Mouse (Mus musculus): ENCODE results near the gene Cbx2. TPM values are rescaled to one million over a fixed set of nuclear protein-coding genes. Genes with fewer than 3 reads are reported as not detected.
A peak's percentile ranks its signal among the peaks of the same experiment; 100 is the strongest.

The Cbx2 gene
- total and polyA plus RNA-seq, 3 experiments = 13.1 to 13.3 TPM; not detected in 1

DNA sequence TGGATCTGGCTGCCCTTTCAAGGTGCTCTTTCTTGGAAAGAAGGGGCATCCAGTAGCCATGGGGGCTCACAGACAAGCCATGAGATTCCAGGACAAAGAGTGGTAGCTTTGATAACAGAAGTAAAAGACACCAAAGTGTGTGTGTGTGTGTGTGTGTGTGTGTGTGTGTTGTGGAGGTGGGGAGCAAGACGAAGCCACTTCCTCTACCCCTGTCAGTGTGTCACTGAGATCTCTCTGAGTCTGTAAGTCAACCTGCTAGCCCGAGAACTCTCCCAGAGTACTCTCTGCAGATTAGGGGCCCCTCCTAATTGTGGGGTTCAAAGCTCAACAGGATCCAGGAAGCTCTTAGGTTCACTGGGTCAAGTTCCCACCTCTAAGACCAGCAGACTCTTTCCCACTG lies 27.6 kb downstream of the Cbx2 start:
- H3K36me3 ChIP-seq (ENCODE audit: control insufficient read depth in 1 of 2, insufficient read depth in 2 of 2, low read length in 2 of 2) = peaks cover 0 to 2% of the 10 kb centered on the region in 2 experiments; a peak in 1 of 4 replicates
- H3K4me1 ChIP-seq (ENCODE audit: control insufficient read depth in 1 of 2, insufficient read depth in 2 of 2, low read length in 2 of 2) = 0 out of 4 replicates have a peak, but pooled peaks cover 0 to 7% of the 10 kb centered on the region in 2 experiments
- H3K4me3 ChIP-seq (ENCODE audit: control insufficient read depth in 1 of 2, insufficient read depth in 1 of 2, low read depth in 2 of 2, low read length in 2 of 2) = no peak overlapping the region
- TF ChIP-seq USF2 (IDR thresholded peaks at IDR 0.05; ENCODE audit: borderline replicate concordance in 1 of 2, insufficient read depth in 1 of 2, low read depth in 1 of 2, low read length in 2 of 2) = no peak
- no peak overlapping the region for H3K27ac ChIP-seq (ENCODE audit: control insufficient read depth, low read depth, low read length)
- peaks cover 0 to 4% of the 10 kb centered on the region in 2 experiments for H3K27me3 ChIP-seq (ENCODE audit: control insufficient read depth in 1 of 2, insufficient read depth in 2 of 2, low read length in 2 of 2)
- no peak overlapping the region for H3K9ac ChIP-seq (ENCODE audit: control insufficient read depth, low read depth, low read length, poor library complexity, severe bottlenecking)
- H3K9me3 ChIP-seq (replicated peaks; ENCODE audit: insufficient read depth, low read length) = no peaks in the 10 kb centered on the region
- peak; percentile 29 for DNase-seq (ENCODE audit: low read depth, low spot score)
- no peaks in the 10 kb centered on the region for H3K79me2 ChIP-seq (ENCODE audit: control insufficient read depth, insufficient read depth, low read length, poor library complexity)

DNA sequence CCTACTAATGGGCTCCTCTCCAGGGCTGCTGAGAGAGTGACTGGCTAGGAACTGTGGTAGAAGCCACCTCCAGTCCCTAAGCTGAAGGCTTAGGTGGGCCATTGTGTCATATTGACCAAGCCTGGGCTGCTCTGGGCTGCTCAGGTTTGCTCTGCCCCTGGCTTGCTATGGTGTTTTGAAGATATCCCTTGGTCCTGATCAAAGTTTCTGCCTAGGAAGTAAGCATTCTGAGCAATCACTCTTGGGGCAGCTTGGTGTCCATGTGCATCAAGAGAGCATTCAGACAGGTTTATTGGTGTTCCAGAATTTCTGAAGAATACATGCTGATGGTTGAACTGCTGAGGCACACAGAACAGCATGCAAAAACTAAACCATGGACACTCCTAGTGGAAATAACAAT lies 28.7 kb downstream of the Cbx2 start:
- no peaks in the 10 kb centered on the region for H3K79me2 ChIP-seq (ENCODE audit: control insufficient read depth, insufficient read depth, low read length, poor library complexity)
- no peak for DNase-seq (ENCODE audit: low read depth, low spot score)
- H3K4me3 ChIP-seq (ENCODE audit: control insufficient read depth in 1 of 2, insufficient read depth in 1 of 2, low read depth in 2 of 2, low read length in 2 of 2) = no peak overlapping the region
- no peak overlapping the region for H3K9ac ChIP-seq (ENCODE audit: control insufficient read depth, low read depth, low read length, poor library complexity, severe bottlenecking)
- TF ChIP-seq ELF1 (IDR thresholded peaks at IDR 0.05; ENCODE audit: low read depth, low read length) = no peak
- no peak for TF ChIP-seq USF2 (IDR thresholded peaks at IDR 0.05; ENCODE audit: borderline replicate concordance in 1 of 2, insufficient read depth in 1 of 2, low read depth in 1 of 2, low read length in 2 of 2)
- TF ChIP-seq GABPA (IDR thresholded peaks at IDR 0.05; ENCODE audit: low read depth, low read length) = no peak
- no peak for TF ChIP-seq UBTF (IDR thresholded peaks at IDR 0.05; ENCODE audit: borderline replicate concordance, insufficient read depth, low read depth, low read length)
- H3K4me1 ChIP-seq (ENCODE audit: control insufficient read depth in 1 of 2, insufficient read depth in 2 of 2, low read length in 2 of 2) = 0 out of 4 replicates have a peak, but pooled peaks cover 0 to 7% of the 10 kb centered on the region in 2 experiments
- no peaks in the 10 kb centered on the region for H3K9me3 ChIP-seq (replicated peaks; ENCODE audit: insufficient read depth, low read length)
- H3K27ac ChIP-seq (ENCODE audit: control insufficient read depth, low read depth, low read length) = no peak overlapping the region
- peaks cover 0 to 4% of the 10 kb centered on the region in 2 experiments for H3K27me3 ChIP-seq (ENCODE audit: control insufficient read depth in 1 of 2, insufficient read depth in 2 of 2, low read length in 2 of 2)
- H3K36me3 ChIP-seq (ENCODE audit: control insufficient read depth in 1 of 2, insufficient read depth in 2 of 2, low read length in 2 of 2) = peaks cover 0 to 2% of the 10 kb centered on the region in 2 experiments; a peak in 1 of 4 replicates

DNA sequence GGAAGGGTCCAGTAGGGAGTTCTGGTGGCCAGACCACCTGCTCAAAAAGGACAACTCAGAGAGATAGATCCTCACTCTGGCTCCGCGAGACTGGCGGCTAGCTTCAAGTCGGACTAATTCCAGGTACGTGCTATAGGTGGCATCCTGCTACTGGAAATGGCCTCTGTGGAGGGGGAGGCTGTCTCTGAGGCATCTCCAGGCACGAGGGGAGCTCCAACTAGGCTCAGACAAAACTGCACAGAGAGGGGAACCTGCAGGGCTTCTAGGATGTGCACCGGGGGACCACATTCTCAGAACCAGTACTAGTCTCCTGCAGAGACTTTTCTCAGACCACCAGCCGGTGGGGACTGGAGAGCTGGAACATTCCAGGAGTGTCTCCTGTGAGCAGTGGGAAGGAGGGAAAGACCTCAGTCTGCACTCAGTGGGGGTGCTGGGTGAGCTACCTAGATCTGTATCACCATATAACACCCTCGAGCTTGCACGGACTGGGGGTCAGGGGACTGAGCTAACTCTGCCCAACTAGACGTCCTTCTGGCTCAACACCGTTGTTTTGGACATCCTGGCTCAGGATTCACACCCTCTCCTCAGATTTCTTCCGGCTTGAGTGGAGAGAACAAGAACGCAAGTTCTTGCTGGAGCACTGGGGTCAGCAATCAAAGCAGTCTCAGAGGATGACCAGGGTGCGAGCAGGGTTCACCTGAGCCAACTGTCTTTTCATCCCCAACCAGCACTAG lies 29.3 kb downstream of the Cbx2 start:
- Histone ChIP-seq H3K4me3 (ENCODE audit: control insufficient read depth in 1 of 2, insufficient read depth in 1 of 2, low read depth in 2 of 2, low read length in 2 of 2) (no peak overlapping the region), H3K27ac (ENCODE audit: control insufficient read depth, low read depth, low read length) (no peak overlapping the region), H3K79me2 (ENCODE audit: control insufficient read depth, insufficient read depth, low read length, poor library complexity) (no peaks in the 10 kb centered on the region), H3K9ac (ENCODE audit: control insufficient read depth, low read depth, low read length, poor library complexity, severe bottlenecking) (no peak overlapping the region), H3K36me3 (ENCODE audit: control insufficient read depth in 1 of 2, insufficient read depth in 2 of 2, low read length in 2 of 2) (peaks cover 0 to 2% of the 10 kb centered on the region in 2 experiments; a peak in 1 of 4 replicates), H3K4me1 (ENCODE audit: control insufficient read depth in 1 of 2, insufficient read depth in 2 of 2, low read length in 2 of 2) (0 out of 4 replicates have a peak, but pooled peaks cover 0 to 7% of the 10 kb centered on the region in 2 experiments), H3K27me3 (ENCODE audit: control insufficient read depth in 1 of 2, insufficient read depth in 2 of 2, low read length in 2 of 2) (peaks cover 0 to 4% of the 10 kb centered on the region in 2 experiments), H3K9me3 (replicated peaks; ENCODE audit: insufficient read depth, low read length) (no peaks in the 10 kb centered on the region)
- DNase-seq (ENCODE audit: low read depth, low spot score) = no peak
- peak in 2 of 3 experiments; percentile 15 to 27; a peak in 2 of 6 replicates for TF ChIP-seq CTCF (IDR thresholded peaks at IDR 0.05 in 2 of 3, conservative IDR thresholded peaks at IDR 0.05 in 1 of 3; ENCODE audit: control insufficient read depth in 1 of 3, insufficient read depth in 1 of 3, low read depth in 2 of 3, low read length in 3 of 3, poor library complexity in 1 of 3, severe bottlenecking in 1 of 3)
- no peak for TF ChIP-seq JUND (IDR thresholded peaks at IDR 0.05; ENCODE audit: low read depth, low read length)
- TF ChIP-seq CHD2 (IDR thresholded peaks at IDR 0.05; ENCODE audit: low read length) = no peak
- TF ChIP-seq MYB (IDR thresholded peaks at IDR 0.05; ENCODE audit: low read depth, low read length) = no peak
- no peak for TF ChIP-seq ZMIZ1 (IDR thresholded peaks at IDR 0.05; ENCODE audit: low read depth, low read length)
- no peak for TF ChIP-seq ETS1 (IDR thresholded peaks at IDR 0.05; ENCODE audit: low read depth, low read length)
- no peak for TF ChIP-seq ELF1 (IDR thresholded peaks at IDR 0.05; ENCODE audit: low read depth, low read length)
- no peak for TF ChIP-seq UBTF (IDR thresholded peaks at IDR 0.05; ENCODE audit: borderline replicate concordance, insufficient read depth, low read depth, low read length)
- TF ChIP-seq MAZ (IDR thresholded peaks at IDR 0.05; ENCODE audit: low read depth, low read length) = no peak
- peak; percentile 8; the same call in 1 of the 2 replicates for TF ChIP-seq SMC3 (IDR thresholded peaks at IDR 0.05; ENCODE audit: low read depth, low read length)
- no peak for TF ChIP-seq POLR2A (IDR thresholded peaks at IDR 0.05; ENCODE audit: control insufficient read depth in 1 of 2, insufficient read depth in 1 of 2, low read depth in 1 of 2, low read length in 2 of 2, poor library complexity in 1 of 2)
- peak; percentile 35 for TF ChIP-seq RAD21 (IDR thresholded peaks at IDR 0.05; ENCODE audit: low read depth, low read length)
